Mouse (Mus musculus) stomach, embryonic 15.5 days (tissue): ENCODE data around the gene Luc7l3. TPM values are rescaled to one million over a fixed set of nuclear protein-coding genes. Genes with fewer than 3 reads are reported as not detected.

Experiments
- ATAC-seq: fragments of 200-750 bp; cut with Nextera tagmentation; 2 replicates; pipeline ENCODE4 v1.8.0; 2017; ENCODE audit warnings: low read depth, moderate number of reproducible peaks, moderate TSS enrichment; ENCODE audit not compliant: insufficient read depth, low FRiP score
- H3K27ac ChIP-seq: fragments of 300-500 bp; sonication (generic); 2 replicates; pipeline ENCODE4 v1.5.1; 2015; ENCODE audit warnings: mild to moderate bottlenecking, inconsistent platforms
- H3K27me3 ChIP-seq: fragments of 300-500 bp; sonication (generic); replicated peaks from 2 replicates; pipeline ENCODE4 v1.6.1; 2015; ENCODE audit warnings: inconsistent platforms
- H3K36me3 ChIP-seq: fragments of 300-500 bp; sonication (generic); 2 replicates; pipeline ENCODE4 v1.6.1; 2015; ENCODE audit warnings: inconsistent platforms
- H3K4me1 ChIP-seq: fragments of 300-500 bp; sonication (generic); 2 replicates; pipeline ENCODE4 v1.6.1; 2015; ENCODE audit warnings: inconsistent platforms
- H3K4me2 ChIP-seq: fragments of 300-500 bp; sonication (generic); 2 replicates; pipeline ENCODE4 v1.6.1; 2015; ENCODE audit warnings: mild to moderate bottlenecking, inconsistent platforms
- H3K4me3 ChIP-seq: fragments of 300-500 bp; sonication (generic); replicated peaks from 2 replicates; pipeline ENCODE4 v1.5.1; 2015; ENCODE audit warnings: inconsistent platforms
- H3K9ac ChIP-seq: fragments of 300-500 bp; sonication (generic); 2 replicates; pipeline ENCODE4 v1.6.1; 2015; ENCODE audit warnings: inconsistent platforms
- H3K9me3 ChIP-seq: fragments of 300-500 bp; sonication (generic); 2 replicates; pipeline ENCODE4 v1.6.1; 2016; ENCODE audit warnings: inconsistent platforms
- WGBS: fragments of 180-500 bp; shearing (Covaris S2); methylation state at CpG from one replicate; pipeline ENCODE4 v1.1.7; 2015; 5-methylcytosine and 5-hydroxymethylcytosine counted together
- polyA plus RNA-seq: library from polyadenylated mRNA; unstranded; fragments of >200 nt; fragmentation: Nextera tagmentation; extraction: Ambion mirVana; gene quantifications from 2 replicates; pipeline ENCODE4 v1.2.1, GENCODE M21; 2015

Gene Luc7l3
- polyA plus RNA-seq, 1 experiment from 2014 or later: 116 TPM

GRCm38 (mm10) chr11:94332726-94333125, 10.9 kb upstream of the Luc7l3 start:
- Histone ChIP-seq H3K9ac (no peak overlapping the region), H3K36me3 (peaks cover 11% of the 10 kb centered on the region), H3K4me1 (0 out of 2 replicates have a peak, but pooled peaks cover 14% of the 10 kb centered on the region), H3K9me3 (no peaks in the 10 kb centered on the region), H3K27ac (no peak overlapping the region), H3K27me3 (no peaks in the 10 kb centered on the region), H3K4me3 (no peak overlapping the region), H3K4me2 (no peak overlapping the region)
- WGBS: 75% methylated on average over 6 of the region's 6 CpGs
- ATAC-seq: no peak

DNA sequence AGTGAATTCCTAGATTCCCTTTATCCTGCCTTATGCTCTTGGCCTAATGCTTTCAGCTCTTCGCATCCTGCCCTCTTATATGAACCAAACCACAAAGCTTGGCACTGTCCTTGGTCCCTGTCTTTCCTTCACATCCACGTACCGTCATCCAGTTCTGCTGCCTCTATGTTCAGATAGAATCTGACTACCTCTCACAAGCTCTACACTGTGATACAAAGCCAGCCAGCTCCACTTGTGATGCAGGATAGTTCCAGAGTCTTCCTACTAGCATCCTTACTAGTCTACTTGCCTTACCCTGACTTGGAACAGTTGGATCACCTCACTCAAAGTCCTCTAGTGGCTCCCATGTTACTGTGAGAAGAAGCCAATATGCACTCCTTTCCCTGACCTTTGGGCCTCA, 8.4 kb upstream of the Luc7l3 start:
- no peaks in the 10 kb centered on the region for H3K27me3 ChIP-seq
- no peak overlapping the region for H3K4me3 ChIP-seq
- peaks cover 22% of the 10 kb centered on the region for H3K4me1 ChIP-seq
- H3K9me3 ChIP-seq: no peaks in the 10 kb centered on the region
- H3K4me2 ChIP-seq: no peak overlapping the region
- 95% methylated on average over 3 of the region's 3 CpGs for WGBS
- ATAC-seq: no peak
- H3K9ac ChIP-seq: no peak overlapping the region
- peaks cover 7% of the 10 kb centered on the region; the same call in 1 of the 2 replicates for H3K36me3 ChIP-seq
- peak overlapping the region; percentile 24; the same call in 1 of the 2 replicates for H3K27ac ChIP-seq

GRCm38 (mm10) chr11:94329270-94329891, 7.6 kb upstream of the Luc7l3 start:
- Histone ChIP-seq H3K9me3 (no peaks in the 10 kb centered on the region), H3K36me3 (peaks cover 2% of the 10 kb centered on the region; the same call in 1 of the 2 replicates), H3K4me1 (peaks cover 21% of the 10 kb centered on the region), H3K4me3 (no peak overlapping the region), H3K27me3 (no peaks in the 10 kb centered on the region), H3K27ac (no peak overlapping the region), H3K4me2 (peak overlapping the region; percentile 69; the same call in 1 of the 2 replicates), H3K9ac (no peak overlapping the region)
- WGBS: 43% methylated on average over 4 of the region's 4 CpGs
- ATAC-seq: no peak

GRCm38 (mm10) chr11:94328644-94329025, 6.8 kb upstream of the Luc7l3 start:
- 2% methylated on average over 10 of the region's 10 CpGs for WGBS
- peak overlapping the region; percentile 69 for H3K4me2 ChIP-seq
- H3K9me3 ChIP-seq: no peaks in the 10 kb centered on the region
- H3K27ac ChIP-seq: peak overlapping the region; percentile 98
- peak overlapping the region; percentile 71 for H3K4me3 ChIP-seq
- H3K27me3 ChIP-seq: no peaks in the 10 kb centered on the region
- H3K9ac ChIP-seq: peak overlapping the region; percentile 84; the same call in 1 of the 2 replicates
- ATAC-seq: no peak
- H3K4me1 ChIP-seq: peaks cover 20% of the 10 kb centered on the region
- H3K36me3 ChIP-seq: no peaks in the 10 kb centered on the region

GRCm38 (mm10) chr11:94327693-94328643, 6.2 kb upstream of the Luc7l3 start, which contains the start of gene Ankrd40:
Gene Ankrd40 (plus strand): TSS chr11:94328001.
- H3K4me1 ChIP-seq: peaks cover 22% of the 10 kb centered on the region
- no peaks in the 10 kb centered on the region for H3K9me3 ChIP-seq
- peak within 1 kb of the TSS; percentile 71 for H3K4me3 ChIP-seq
- H3K27me3 ChIP-seq: no peaks in the 10 kb centered on the region
- peak within 1 kb of the TSS; percentile 84 for H3K9ac ChIP-seq
- H3K27ac ChIP-seq: peak within 1 kb of the TSS; percentile 98
- ATAC-seq: peak; percentile 87
- no peaks in the 10 kb centered on the region for H3K36me3 ChIP-seq
- WGBS: under 1% methylated on average over 66 of the region's 78 CpGs
- peak within 1 kb of the TSS; percentile 69 for H3K4me2 ChIP-seq

DNA sequence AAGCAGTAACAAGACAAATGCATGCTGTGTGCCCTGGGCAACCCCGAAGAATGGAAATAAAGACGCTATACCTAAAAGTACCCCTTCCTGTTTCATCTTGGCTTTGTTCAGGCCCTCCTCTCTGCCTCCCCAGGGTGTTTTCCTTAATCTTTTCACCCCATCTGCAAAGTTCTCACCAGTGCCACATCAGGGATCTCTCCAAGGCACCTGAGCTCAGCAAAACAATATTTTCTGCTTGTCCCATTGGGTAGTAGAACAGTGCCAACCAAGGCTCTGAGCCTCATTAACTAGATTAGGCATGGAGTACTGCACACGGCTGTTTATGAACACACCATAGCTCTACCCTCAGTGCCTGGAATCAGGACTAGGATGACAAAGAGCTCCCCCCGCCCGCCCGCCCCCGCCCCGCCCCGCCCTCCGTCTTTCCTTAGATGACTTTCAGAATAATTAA, 5.2 kb upstream of the Luc7l3 start:
- H3K36me3 ChIP-seq: no peaks in the 10 kb centered on the region
- peak overlapping the region; percentile 69 for H3K4me2 ChIP-seq
- H3K27ac ChIP-seq: peak overlapping the region; percentile 98
- WGBS: 7% methylated on average over 10 of the region's 10 CpGs
- peaks cover 28% of the 10 kb centered on the region for H3K4me1 ChIP-seq
- H3K9me3 ChIP-seq: no peaks in the 10 kb centered on the region
- ATAC-seq: no peak
- no peak overlapping the region for H3K9ac ChIP-seq
- H3K27me3 ChIP-seq: no peaks in the 10 kb centered on the region
- peak overlapping the region; percentile 71; the same call in 1 of the 2 replicates for H3K4me3 ChIP-seq

- ATAC-seq: no peak
- H3K9ac ChIP-seq: no peak overlapping the region
- peaks cover 19% of the 10 kb centered on the region for H3K4me1 ChIP-seq
- no peaks in the 10 kb centered on the region for H3K36me3 ChIP-seq
- no peak overlapping the region for H3K4me3 ChIP-seq
- 87% methylated on average over 5 of the region's 5 CpGs for WGBS
- no peak overlapping the region for H3K4me2 ChIP-seq
- no peak overlapping the region for H3K27ac ChIP-seq
- no peaks in the 10 kb centered on the region for H3K27me3 ChIP-seq
- H3K9me3 ChIP-seq: no peaks in the 10 kb centered on the region
Measured at GRCm38 (mm10) chr11:94324618-94325017, 2.8 kb upstream of the Luc7l3 start.

DNA sequence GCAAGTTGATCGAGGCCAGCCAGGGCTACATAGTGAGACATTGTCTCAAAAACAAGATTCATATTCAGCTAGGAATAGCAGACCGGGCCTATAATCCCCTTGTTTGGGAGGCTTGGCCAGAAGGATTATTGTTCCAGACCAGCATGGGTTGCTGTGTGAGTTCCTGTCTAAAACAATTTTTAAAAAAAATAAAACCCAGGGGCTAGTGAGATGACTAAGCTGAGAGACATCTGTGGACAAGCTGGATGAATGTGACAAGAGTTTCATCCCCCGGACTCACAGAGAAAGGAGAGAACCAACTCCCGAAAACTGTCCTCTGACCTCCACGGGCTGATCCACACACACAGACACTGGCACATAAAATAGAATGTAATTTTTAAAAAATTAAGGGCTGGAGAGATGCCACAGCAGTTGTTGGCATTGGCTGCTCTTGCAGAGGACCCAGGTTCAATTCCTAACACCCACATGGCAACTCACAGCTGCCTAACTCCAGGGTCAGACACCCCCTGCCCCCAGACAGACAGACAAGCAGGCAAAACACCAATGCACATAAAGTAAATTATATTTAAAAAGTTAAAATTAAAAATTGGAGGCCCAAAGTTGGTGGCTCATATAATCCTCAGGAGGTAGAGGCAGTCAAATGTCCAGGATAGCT, 1.6 kb upstream of the Luc7l3 start:
- WGBS: 55% methylated on average over 5 of the region's 5 CpGs
- no peaks in the 10 kb centered on the region for H3K9me3 ChIP-seq
- H3K4me3 ChIP-seq: no peak overlapping the region
- H3K27me3 ChIP-seq: no peaks in the 10 kb centered on the region
- no peak overlapping the region for H3K4me2 ChIP-seq
- H3K4me1 ChIP-seq: peaks cover 19% of the 10 kb centered on the region
- no peak overlapping the region for H3K9ac ChIP-seq
- ATAC-seq: no peak
- 0 out of 2 replicates have a peak, but pooled peaks cover 4% of the 10 kb centered on the region for H3K36me3 ChIP-seq
- peak overlapping the region; percentile 98 for H3K27ac ChIP-seq

- 27% methylated on average over 5 of the region's 5 CpGs for WGBS
- Histone ChIP-seq H3K9me3 (no peaks in the 10 kb centered on the region), H3K4me1 (peaks cover 20% of the 10 kb centered on the region), H3K9ac (peak overlapping the region; percentile 96; the same call in 1 of the 2 replicates), H3K4me2 (peak overlapping the region; percentile 63), H3K27ac (peak overlapping the region; percentile 98), H3K27me3 (no peaks in the 10 kb centered on the region), H3K36me3 (0 out of 2 replicates have a peak, but pooled peaks cover 4% of the 10 kb centered on the region), H3K4me3 (peak overlapping the region; percentile 95)
- ATAC-seq: no peak
Measured at GRCm38 (mm10) chr11:94322636-94323035, 848 bp upstream of the Luc7l3 start.

DNA sequence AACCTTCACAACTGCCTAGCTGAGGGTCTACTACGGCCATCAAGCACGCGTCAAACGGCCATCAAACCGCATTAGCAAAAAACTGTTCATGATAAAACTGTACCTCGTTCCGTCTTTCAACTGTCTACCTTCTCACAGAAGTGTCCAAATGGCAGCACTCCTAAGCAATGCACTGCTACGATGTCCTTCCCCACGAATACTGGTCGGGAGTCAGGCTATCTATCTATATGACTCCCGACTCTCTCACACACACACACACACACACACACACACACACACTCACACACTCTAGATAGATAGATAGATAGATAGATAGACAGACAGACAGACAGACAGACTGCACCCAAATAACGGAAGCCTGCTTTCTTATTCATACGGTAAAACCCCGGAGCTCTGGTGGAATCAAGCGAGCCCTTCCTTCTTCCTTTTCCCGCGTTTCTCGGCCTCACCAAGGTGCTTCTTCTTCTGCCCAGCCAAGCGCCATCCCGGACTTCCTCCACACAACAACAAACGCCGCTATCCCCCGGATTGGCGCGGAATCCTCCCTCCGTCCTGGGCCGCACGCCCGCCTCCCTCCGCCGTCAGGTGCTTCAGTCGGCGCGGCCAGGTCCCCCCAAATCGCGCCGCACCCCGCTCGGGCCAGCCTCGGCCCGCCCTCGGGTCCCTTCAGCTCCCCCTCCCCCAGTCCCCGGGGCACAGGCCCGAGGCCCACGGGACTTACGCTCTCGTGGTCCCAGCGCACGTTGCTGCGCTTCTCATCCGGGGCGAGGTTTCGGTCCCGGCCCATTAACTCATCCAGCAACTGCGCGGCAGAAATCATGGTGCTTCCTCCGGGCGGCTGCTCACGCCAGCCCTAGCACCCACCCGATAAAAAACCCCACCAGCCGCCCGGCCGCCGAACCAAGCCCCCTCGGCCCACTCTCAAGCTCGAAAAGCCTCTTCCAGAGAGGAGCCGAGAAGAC, 538 bp downstream of the Luc7l3 start:
- peaks cover 26% of the 10 kb centered on the region; the same call in 1 of the 2 replicates for H3K4me1 ChIP-seq
- H3K36me3 ChIP-seq: 0 out of 2 replicates have a peak, but pooled peaks cover 4% of the 10 kb centered on the region
- H3K27me3 ChIP-seq: no peaks in the 10 kb centered on the region
- H3K4me2 ChIP-seq: peak overlapping the region; percentile 69
- no peaks in the 10 kb centered on the region for H3K9me3 ChIP-seq
- H3K27ac ChIP-seq: peak overlapping the region; percentile 98
- H3K9ac ChIP-seq: peak overlapping the region; percentile 96
- WGBS: under 1% methylated on average over 66 of the region's 67 CpGs
- peak; percentile 67 for ATAC-seq
- peak overlapping the region; percentile 95 for H3K4me3 ChIP-seq
